Mouse (Mus musculus) megakaryocyte, embryonic 14.5 days (primary cell): Measurements from ENCODE around the gene Dhrs13.

ENCODE experiments used
- FLI1 ChIP-seq: IDR thresholded peaks from 2 replicates; pipeline ENCODE4 v1.6.1; 2012; ENCODE audit warnings: low read length, inconsistent platforms, mixed read lengths
- GATA1 ChIP-seq: IDR thresholded peaks from 3 replicates; pipeline ENCODE4 v1.6.1; 2012; ENCODE audit warnings: mixed read lengths, low read length, inconsistent platforms, borderline replicate concordance

GRCm38 (mm10) chr11:78074666-78075065 lies 42.6 kb downstream of the Dhrs13 start:
- TF ChIP-seq GATA1 (no peak), FLI1 (no peak)
